Mouse (Mus musculus): ENCODE results near the gene Stx1b. TPM values are rescaled to one million over a fixed set of nuclear protein-coding genes. Genes with fewer than 3 reads are reported as not detected.

Stx1b gene
- polyA plus RNA-seq (2016; fragmentation: Nextera tagmentation; extraction: Ambion mirVana) = 5.4 and 9.7 TPM in 2 replicates

DNA sequence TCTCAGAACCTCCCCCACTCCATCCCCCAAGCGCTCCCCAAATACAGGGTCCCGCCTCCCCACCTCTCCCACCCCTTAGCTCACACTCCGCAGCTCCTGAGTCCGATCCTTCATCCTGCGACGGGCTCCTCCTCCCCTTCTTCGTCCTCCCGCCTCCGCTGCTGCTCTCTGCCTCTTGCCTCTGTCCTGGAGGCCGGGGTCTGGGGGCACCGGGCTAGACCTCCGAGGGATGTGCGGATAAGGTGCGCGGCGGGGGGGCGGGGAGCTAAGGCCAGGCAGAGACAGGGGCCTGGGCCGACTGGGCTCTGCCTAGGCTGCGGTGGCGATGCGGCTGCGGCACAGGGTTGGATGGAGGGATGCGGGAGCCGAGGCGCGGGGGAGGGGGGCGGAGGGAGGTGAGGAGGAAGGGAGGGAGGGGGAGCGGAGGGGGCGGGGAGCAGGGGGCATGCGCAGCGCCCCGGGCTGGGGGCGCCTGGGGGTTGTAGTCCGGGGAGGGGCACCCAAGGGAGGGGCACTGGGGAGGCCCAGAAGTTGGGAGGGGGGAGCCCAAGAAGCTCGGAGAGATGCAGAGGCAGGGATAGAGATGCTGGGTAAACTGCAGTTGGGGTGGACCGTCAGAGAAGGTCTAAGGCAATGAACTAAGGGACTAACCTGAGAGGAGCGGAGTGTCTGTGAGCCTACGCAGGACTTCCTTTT is at the start of gene Stx1b, which contains the start of gene Stx4a:
TSS of gene Stx1b (minus strand) at position 374 of the 696 bp plus-strand sequence.
TSS of gene Stx4a (plus strand) at position 119 of the 696 bp plus-strand sequence.
- Histone ChIP-seq H3K4me3 (peak within 1 kb of the TSS; percentile 73), H3K27ac (replicated peaks) (peak within 1 kb of the TSS; percentile 89), H3K4me1 (peaks cover 37% of the 10 kb centered on the region), H3K9me3 (replicated peaks) (no peaks in the 10 kb centered on the region), H3K27me3 (ENCODE audit: low read depth, poor library complexity, severe bottlenecking) (no peaks in the 10 kb centered on the region), H3K36me3 (no peaks in the 10 kb centered on the region)
- WGBS = 2% methylated on average over 31 of the region's 38 CpGs
- peak; percentile 77 for DNase-seq (ENCODE audit: low spot score)

- Histone ChIP-seq H3K36me3 (peaks cover 82% of the 10 kb centered on the region), H3K27ac (replicated peaks) (no peak overlapping the region), H3K9me3 (replicated peaks) (no peaks in the 10 kb centered on the region), H3K4me3 (no peak overlapping the region), H3K4me1 (peaks cover 19% of the 10 kb centered on the region), H3K27me3 (ENCODE audit: low read depth, poor library complexity, severe bottlenecking) (no peaks in the 10 kb centered on the region)
- DNase-seq (ENCODE audit: low spot score) = no peak
- 80% methylated on average over 5 of the region's 5 CpGs for WGBS
These were observed 45.9 kb upstream of the Stx1b start for GRCm38 (mm10) chr7:127870136-127870821.

DNA sequence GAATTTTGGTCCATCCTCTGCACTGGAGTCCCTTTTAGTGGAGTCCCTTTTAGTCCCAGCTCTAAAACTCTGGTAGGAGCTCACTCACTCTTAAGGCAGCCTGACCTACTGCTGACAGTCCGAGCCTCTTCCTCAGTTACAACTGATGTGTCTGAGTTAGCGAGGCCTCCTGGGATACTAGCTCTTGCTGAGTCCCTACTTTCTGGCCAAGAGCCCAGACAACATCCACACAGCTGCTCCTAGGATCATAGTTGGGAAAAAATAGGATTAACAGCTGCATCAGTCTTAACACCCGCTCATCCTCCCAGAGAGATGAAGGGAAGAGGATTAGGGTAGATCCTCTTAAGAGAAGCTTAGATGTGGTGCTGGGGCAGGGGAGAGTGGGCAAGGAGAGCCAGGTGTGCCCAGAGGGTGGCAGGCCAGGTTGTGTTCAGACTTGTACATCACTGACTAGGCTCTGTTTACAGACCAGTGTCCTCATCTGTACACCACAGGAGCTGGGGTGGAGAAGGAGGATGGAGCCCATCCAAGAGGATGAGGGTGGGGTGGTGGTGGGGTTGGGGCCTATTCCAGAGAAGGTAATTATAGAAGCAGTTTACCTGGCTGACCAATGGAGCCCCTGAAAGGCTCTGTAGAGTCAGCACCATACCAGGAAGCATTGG is 44.9 kb upstream of the Stx1b start:
- DNase-seq (ENCODE audit: low spot score) = no peak
- 78% methylated on average over 3 of the region's 3 CpGs for WGBS
- Histone ChIP-seq H3K4me1 (peaks cover 14% of the 10 kb centered on the region), H3K9me3 (replicated peaks) (no peaks in the 10 kb centered on the region), H3K27ac (replicated peaks) (no peak overlapping the region), H3K4me3 (no peak overlapping the region), H3K27me3 (ENCODE audit: low read depth, poor library complexity, severe bottlenecking) (no peaks in the 10 kb centered on the region), H3K36me3 (peaks cover 92% of the 10 kb centered on the region)

DNA sequence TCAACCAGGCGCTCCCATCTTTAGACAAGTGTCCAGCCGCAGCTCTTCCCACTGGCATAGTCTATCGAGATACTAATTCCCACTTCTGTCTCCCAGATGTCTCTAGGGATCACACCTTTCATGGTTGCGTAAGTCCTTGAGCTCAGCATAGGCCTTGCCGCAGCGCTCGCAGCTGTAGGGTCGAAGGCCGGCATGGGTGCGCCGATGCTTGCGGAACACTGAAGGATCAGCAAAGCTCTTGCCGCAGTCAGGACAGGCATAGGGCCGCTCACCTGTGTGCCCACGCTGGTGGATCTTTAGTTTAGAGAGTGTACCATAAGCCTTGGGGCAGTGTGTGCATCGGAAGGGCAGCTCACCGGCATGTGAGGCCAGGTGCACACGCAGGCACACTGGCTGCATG is 43.3 kb upstream of the Stx1b start:
- Histone ChIP-seq H3K36me3 (peaks cover 80% of the 10 kb centered on the region), H3K27ac (replicated peaks) (no peak overlapping the region), H3K4me1 (0 out of 2 replicates have a peak, but pooled peaks cover 3% of the 10 kb centered on the region), H3K9me3 (replicated peaks) (no peaks in the 10 kb centered on the region), H3K27me3 (ENCODE audit: low read depth, poor library complexity, severe bottlenecking) (no peaks in the 10 kb centered on the region), H3K4me3 (no peak overlapping the region)
- WGBS = 97% methylated on average over 18 of the region's 18 CpGs
- no peak for DNase-seq (ENCODE audit: low spot score)

GRCm38 (mm10) chr7:127866434-127866833 is 42.1 kb upstream of the Stx1b start:
- no peak for DNase-seq (ENCODE audit: low spot score)
- peaks cover 73% of the 10 kb centered on the region for H3K36me3 ChIP-seq
- 95% methylated on average over 12 of the region's 12 CpGs for WGBS

GRCm38 (mm10) chr7:127858258-127858657 is 33.9 kb upstream of the Stx1b start:
- Histone ChIP-seq H3K4me1 (no peaks in the 10 kb centered on the region), H3K4me3 (no peak overlapping the region), H3K27ac (replicated peaks) (no peak overlapping the region), H3K36me3 (peaks cover 4% of the 10 kb centered on the region; the same call in 1 of the 2 replicates), H3K9me3 (replicated peaks) (no peaks in the 10 kb centered on the region), H3K27me3 (ENCODE audit: low read depth, poor library complexity, severe bottlenecking) (no peaks in the 10 kb centered on the region)
- no peak for DNase-seq (ENCODE audit: low spot score)
- 93% methylated on average over 6 of the region's 6 CpGs for whole genome bisulfite sequencing

More at GRCm38 (mm10) chr7:127866434-127866833, 42.1 kb upstream of the Stx1b start:
- Histone ChIP-seq H3K4me1 (0 out of 2 replicates have a peak, but pooled peaks cover 3% of the 10 kb centered on the region), H3K27me3 (ENCODE audit: low read depth, poor library complexity, severe bottlenecking) (no peaks in the 10 kb centered on the region), H3K4me3 (no peak overlapping the region), H3K9me3 (replicated peaks) (no peaks in the 10 kb centered on the region), H3K27ac (replicated peaks) (no peak overlapping the region)

- DNase-seq (ENCODE audit: low spot score) = no peak
- Histone ChIP-seq H3K27me3 (ENCODE audit: low read depth, poor library complexity, severe bottlenecking) (no peaks in the 10 kb centered on the region), H3K9me3 (replicated peaks) (no peaks in the 10 kb centered on the region), H3K36me3 (peaks cover 9% of the 10 kb centered on the region; the same call in 1 of the 2 replicates), H3K27ac (replicated peaks) (no peak overlapping the region), H3K4me3 (no peak overlapping the region), H3K4me1 (no peaks in the 10 kb centered on the region)
- 82% methylated on average over 5 of the region's 5 CpGs for WGBS
These were observed 26.6 kb upstream of the Stx1b start for GRCm38 (mm10) chr7:127850906-127851305.

DNA sequence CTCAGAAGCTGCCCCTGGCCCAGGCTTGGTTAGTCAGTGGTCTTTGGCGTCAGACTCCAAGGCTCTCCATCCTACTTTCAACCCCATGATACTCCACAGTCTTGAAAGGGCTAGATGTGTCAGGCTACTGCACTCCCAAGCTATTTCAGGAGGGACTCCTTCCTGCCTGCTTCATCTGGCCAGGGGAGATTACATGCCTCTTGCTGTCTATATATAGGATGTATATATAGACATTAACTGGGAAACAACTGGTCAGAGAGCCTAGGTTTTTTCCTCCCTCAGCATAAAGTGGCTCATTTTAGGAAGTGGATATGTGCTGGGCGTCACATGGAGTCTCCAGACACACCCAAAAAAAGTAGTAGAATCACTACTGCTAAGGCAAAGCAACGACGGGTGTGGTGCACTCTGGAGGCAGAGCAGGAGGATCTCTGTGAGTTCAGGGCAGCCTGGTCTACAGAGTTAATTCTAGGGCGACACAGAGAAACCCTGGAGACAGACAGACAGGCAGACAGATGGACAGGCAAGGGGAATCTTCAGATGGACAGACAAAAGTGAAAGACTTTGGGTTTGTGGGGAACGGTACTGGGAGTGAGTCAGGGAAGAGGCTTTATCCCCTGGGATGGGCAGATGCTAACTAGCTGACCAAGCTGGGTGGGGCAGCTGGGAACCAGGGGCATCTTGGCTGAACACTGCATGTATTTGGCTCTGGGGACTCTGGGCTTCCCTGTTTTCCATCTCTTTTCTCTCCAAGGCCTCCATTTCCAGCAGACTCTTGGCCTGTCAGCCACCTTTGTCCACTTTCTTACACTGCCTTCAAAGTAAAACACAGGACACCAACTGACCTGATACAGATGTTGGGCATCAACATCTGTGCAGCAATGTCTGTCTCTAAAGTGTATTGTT is 25.9 kb upstream of the Stx1b start:
- no peaks in the 10 kb centered on the region for H3K27me3 ChIP-seq (ENCODE audit: low read depth, poor library complexity, severe bottlenecking)
- WGBS = 78% methylated on average over 6 of the region's 6 CpGs
- H3K27ac ChIP-seq (replicated peaks) = no peak overlapping the region
- H3K9me3 ChIP-seq (replicated peaks) = no peaks in the 10 kb centered on the region
- DNase-seq (ENCODE audit: low spot score) = no peak
- H3K36me3 ChIP-seq = peaks cover 9% of the 10 kb centered on the region; the same call in 1 of the 2 replicates
- H3K4me1 ChIP-seq = no peaks in the 10 kb centered on the region
- no peak overlapping the region for H3K4me3 ChIP-seq

GRCm38 (mm10) chr7:127842001-127842718 is 17.8 kb upstream of the Stx1b start:
- Histone ChIP-seq H3K9me3 (replicated peaks) (no peaks in the 10 kb centered on the region), H3K27ac (replicated peaks) (peak overlapping the region; percentile 86), H3K27me3 (ENCODE audit: low read depth, poor library complexity, severe bottlenecking) (peaks cover 6% of the 10 kb centered on the region; the same call in 1 of the 2 replicates), H3K4me3 (peak overlapping the region; percentile 83), H3K36me3 (peaks cover 14% of the 10 kb centered on the region; the same call in 1 of the 2 replicates), H3K4me1 (peaks cover 21% of the 10 kb centered on the region)
- WGBS = under 1% methylated on average over 40 of the region's 40 CpGs
- peak; percentile 67 for DNase-seq (ENCODE audit: low spot score)

DNA sequence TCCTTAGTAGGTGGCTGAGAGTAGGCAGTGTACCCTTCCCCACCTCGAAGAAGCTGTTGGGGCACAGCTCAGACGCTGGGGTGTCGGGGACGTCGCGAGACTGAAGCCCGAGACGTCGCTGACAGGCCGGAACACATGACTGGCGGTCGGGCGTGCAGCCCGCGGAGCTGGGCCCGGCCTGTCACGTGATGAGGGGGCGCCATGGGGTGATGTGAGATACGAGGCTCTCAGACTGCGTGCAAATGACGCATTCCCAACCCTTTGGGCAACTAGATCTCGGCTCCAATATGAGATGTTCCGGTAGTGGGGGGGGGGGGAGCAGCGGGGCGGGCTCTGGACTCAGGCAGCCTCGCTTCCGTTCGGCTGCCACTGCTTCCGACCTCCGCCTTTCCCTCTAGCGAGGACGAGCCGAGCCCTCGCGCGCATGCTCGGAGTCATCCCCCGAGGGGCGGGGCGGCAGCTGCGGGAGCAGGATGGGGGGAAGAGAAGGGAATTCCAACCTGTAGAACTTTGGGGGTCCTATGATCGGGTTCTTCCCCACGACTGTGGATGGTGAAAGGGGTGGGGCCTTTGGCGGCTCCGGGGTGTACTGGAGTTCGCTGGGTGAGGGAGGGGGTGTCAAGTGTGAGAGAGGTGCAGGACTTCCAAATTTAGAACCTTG is 17.1 kb upstream of the Stx1b start:
- under 1% methylated on average over 46 of the region's 46 CpGs for WGBS
- peaks cover 21% of the 10 kb centered on the region for H3K4me1 ChIP-seq
- peaks cover 6% of the 10 kb centered on the region; the same call in 1 of the 2 replicates for H3K27me3 ChIP-seq (ENCODE audit: low read depth, poor library complexity, severe bottlenecking)
- DNase-seq (ENCODE audit: low spot score) = peak; percentile 90
- no peaks in the 10 kb centered on the region for H3K9me3 ChIP-seq (replicated peaks)
- peak overlapping the region; percentile 83 for H3K4me3 ChIP-seq
- peak overlapping the region; percentile 86 for H3K27ac ChIP-seq (replicated peaks)
- H3K36me3 ChIP-seq = peaks cover 10% of the 10 kb centered on the region; the same call in 1 of the 2 replicates

- WGBS = 5% methylated on average over 15 of the region's 15 CpGs
- peak overlapping the region; percentile 86 for H3K27ac ChIP-seq (replicated peaks)
- peaks cover 21% of the 10 kb centered on the region for H3K4me1 ChIP-seq
- H3K36me3 ChIP-seq = 0 out of 2 replicates have a peak, but pooled peaks cover 8% of the 10 kb centered on the region
- H3K4me3 ChIP-seq = peak overlapping the region; percentile 83
- H3K27me3 ChIP-seq (ENCODE audit: low read depth, poor library complexity, severe bottlenecking) = peaks cover 6% of the 10 kb centered on the region; the same call in 1 of the 2 replicates
- no peak for DNase-seq (ENCODE audit: low spot score)
- no peaks in the 10 kb centered on the region for H3K9me3 ChIP-seq (replicated peaks)
These were observed 16.5 kb upstream of the Stx1b start for GRCm38 (mm10) chr7:127840886-127841285.

Data from midbrain, embryonic 10.5 days (tissue).